Mouse (Mus musculus) liver, embryonic 12.5 days (tissue): ENCODE measurements at regions not wholly inside any gene's neighbourhood (a gene's known extent, or its start where the extent isn't known, plus 50 kb on each side); places are given as distances from the start of the nearest gene placed in this dataset.

ENCODE experiments used
- ATAC-seq: fragments of 200-750 bp; cut with Nextera tagmentation; 2 replicates; pipeline ENCODE4 v1.8.0; 2017; ENCODE audit warnings: moderate number of reproducible peaks, mild to moderate bottlenecking, moderate library complexity
- H3K27ac ChIP-seq: fragments of 300-500 bp; sonication (generic); 2 replicates; pipeline ENCODE4 v1.5.1; 2016; ENCODE audit warnings: mild to moderate bottlenecking
- H3K27me3 ChIP-seq: fragments of 300-500 bp; sonication (generic); replicated peaks from 2 replicates; pipeline ENCODE4 v1.6.1; 2016; ENCODE audit warnings: mild to moderate bottlenecking, moderate library complexity
- H3K36me3 ChIP-seq: fragments of 300-500 bp; sonication (generic); 2 replicates; pipeline ENCODE4 v1.6.1; 2016; ENCODE audit warnings: mild to moderate bottlenecking, moderate library complexity
- H3K4me1 ChIP-seq: fragments of 300-500 bp; sonication (generic); 2 replicates; pipeline ENCODE4 v1.6.1; 2016
- H3K4me2 ChIP-seq: fragments of 300-500 bp; sonication (generic); 2 replicates; pipeline ENCODE4 v1.6.1; 2016; ENCODE audit warnings: mild to moderate bottlenecking, moderate library complexity
- H3K4me3 ChIP-seq: fragments of 300-500 bp; sonication (generic); 2 replicates; pipeline ENCODE4 v1.5.1; 2016; ENCODE audit warnings: mild to moderate bottlenecking, moderate library complexity
- H3K9ac ChIP-seq: fragments of 300-500 bp; sonication (generic); 2 replicates; pipeline ENCODE4 v1.6.1; 2016; ENCODE audit warnings: mild to moderate bottlenecking, moderate library complexity
- H3K9me3 ChIP-seq: fragments of 300-500 bp; sonication (generic); replicated peaks from 2 replicates; pipeline ENCODE4 v1.6.1; 2016; ENCODE audit warnings: mild to moderate bottlenecking, moderate library complexity
- WGBS: fragments of 180-500 bp; shearing (Covaris S2); methylation state at CpG from one replicate; pipeline ENCODE4 v1.1.7; 2016; ENCODE audit not compliant: insufficient replicate concordance; 5-methylcytosine and 5-hydroxymethylcytosine counted together

DNA sequence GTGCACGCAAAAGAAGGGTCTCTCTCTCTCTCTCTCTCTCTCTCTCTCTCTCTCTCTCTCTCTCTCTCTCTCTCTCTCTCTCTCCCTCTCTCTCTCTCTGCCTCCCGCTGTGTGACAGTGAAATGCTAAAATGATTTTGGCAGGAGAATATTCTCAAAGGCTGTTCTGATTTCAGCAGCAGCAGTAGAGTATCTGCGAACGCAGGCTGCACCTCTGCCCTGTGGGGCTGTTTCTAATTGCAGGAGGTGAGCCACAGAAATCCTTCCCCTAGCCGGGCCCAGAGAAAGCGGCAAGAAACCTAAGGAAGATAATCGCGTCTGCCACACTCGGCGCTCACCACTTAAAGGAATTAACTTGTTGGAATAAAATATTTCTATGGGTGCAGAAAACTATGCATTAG lies 210.6 kb upstream of the H2al1a start:
- 41% methylated on average over 10 of the region's 10 CpGs for WGBS
- H3K4me3 ChIP-seq, result no peak overlapping the region
- no peak for ATAC-seq

DNA sequence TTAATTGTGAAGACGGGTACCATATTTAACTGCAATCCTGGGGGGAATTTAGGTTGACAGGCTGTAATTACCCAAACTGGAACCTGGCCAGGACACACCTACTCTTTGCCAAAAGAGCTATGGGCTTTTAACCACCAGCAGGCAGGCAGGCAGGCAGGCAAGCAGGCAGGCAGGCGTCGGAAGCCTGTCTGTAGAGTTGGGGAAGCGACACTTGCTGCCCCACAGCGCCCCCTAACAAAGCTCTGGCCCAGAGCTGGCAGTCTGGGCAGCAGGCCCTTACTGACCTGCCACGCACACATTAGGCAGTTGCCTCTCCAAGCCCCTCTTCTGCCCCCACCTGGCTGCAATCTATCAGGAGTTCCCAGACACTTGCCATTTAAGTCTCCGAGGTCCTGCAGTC lies 208.6 kb upstream of the H2al1a start:
- 28% methylated on average over 7 of the region's 7 CpGs for WGBS
- ATAC-seq, result no peak

More for the DNA sequence above, 210.6 kb upstream of the H2al1a start:
- Histone ChIP-seq H3K9me3 (no peaks in the 10 kb centered on the region), H3K4me1 (no peaks in the 10 kb centered on the region), H3K4me2 (peak overlapping the region; percentile 31; the same call in 1 of the 2 replicates), H3K27me3 (no peaks in the 10 kb centered on the region), H3K36me3 (no peaks in the 10 kb centered on the region), H3K9ac (no peak overlapping the region), H3K27ac (no peak overlapping the region)

DNA sequence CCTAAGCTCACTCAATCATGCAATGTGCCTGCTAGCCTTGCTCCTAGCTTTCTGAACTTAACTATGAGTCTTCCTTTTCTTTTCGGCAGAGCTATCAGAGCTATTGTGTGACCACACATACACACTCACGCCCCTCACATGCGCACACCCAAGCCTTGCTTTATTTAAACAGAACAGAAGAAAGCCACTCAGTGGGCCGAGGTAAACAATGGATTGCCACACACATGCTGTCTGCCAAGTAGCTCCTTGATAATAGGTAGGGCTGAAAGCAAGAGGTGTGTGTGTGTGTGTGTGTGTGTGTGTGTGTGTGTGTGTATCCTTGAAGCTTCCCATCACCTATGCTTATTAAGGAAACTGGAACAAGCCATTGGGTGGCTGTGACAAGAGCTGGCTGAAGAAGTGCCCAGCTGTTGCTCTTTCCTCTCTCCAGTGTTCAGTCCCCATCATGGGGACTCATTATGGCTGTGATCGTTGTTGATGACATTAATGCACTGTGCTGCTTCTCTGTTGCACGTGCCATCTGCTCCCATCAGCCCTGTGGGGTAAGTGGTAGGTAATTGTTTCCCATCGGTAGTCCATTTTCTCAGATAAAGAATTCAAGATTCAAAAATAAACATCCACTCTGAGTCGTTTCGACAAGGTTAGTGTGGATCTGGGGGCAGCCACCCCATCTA lies 201.3 kb upstream of the H2al1a start:
- no peaks in the 10 kb centered on the region for H3K36me3 ChIP-seq
- ATAC-seq, result no peak

More for the DNA sequence above, 208.6 kb upstream of the H2al1a start:
- Histone ChIP-seq H3K4me2 (no peak overlapping the region), H3K36me3 (no peaks in the 10 kb centered on the region), H3K9me3 (no peaks in the 10 kb centered on the region), H3K4me1 (no peaks in the 10 kb centered on the region), H3K4me3 (no peak overlapping the region), H3K27ac (no peak overlapping the region), H3K27me3 (no peaks in the 10 kb centered on the region), H3K9ac (no peak overlapping the region)

DNA sequence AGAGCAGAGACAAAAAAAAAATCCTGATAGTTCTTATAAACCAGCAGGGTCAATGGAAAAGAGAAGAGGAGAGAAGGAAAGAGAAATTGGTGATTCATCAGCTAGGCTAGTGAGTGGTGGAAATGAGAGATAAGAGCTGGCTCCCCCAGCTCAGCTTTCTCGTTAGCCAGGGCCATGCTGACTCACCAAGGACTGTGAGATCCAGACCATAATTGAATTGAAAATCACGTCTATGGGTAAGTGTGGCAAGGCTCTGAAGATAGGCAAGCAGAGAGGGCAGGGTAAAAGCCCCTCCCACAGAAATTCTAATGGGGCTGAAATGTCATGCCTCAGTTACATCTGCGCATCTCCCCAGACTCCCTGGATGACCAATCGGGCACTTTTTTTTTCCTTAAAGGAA lies 200.7 kb upstream of the H2al1a start:
- peaks cover 8% of the 10 kb centered on the region; the same call in 1 of the 2 replicates for H3K27me3 ChIP-seq
- H3K4me2 ChIP-seq, result no peak overlapping the region
- no peak for ATAC-seq
- no peak overlapping the region for H3K4me3 ChIP-seq
- no peaks in the 10 kb centered on the region for H3K36me3 ChIP-seq
- no peak overlapping the region for H3K9ac ChIP-seq
- WGBS, result 32% methylated on average over 4 of the region's 4 CpGs
- no peaks in the 10 kb centered on the region for H3K9me3 ChIP-seq
- H3K4me1 ChIP-seq, result no peaks in the 10 kb centered on the region
- H3K27ac ChIP-seq, result no peak overlapping the region

More for the DNA sequence above, 201.3 kb upstream of the H2al1a start:
- no peaks in the 10 kb centered on the region for H3K9me3 ChIP-seq
- H3K27me3 ChIP-seq, result peaks cover 8% of the 10 kb centered on the region; the same call in 1 of the 2 replicates
- no peak overlapping the region for H3K9ac ChIP-seq
- 64% methylated on average over 9 of the region's 9 CpGs for WGBS
- H3K4me3 ChIP-seq, result no peak overlapping the region
- H3K4me1 ChIP-seq, result no peaks in the 10 kb centered on the region
- H3K4me2 ChIP-seq, result no peak overlapping the region
- H3K27ac ChIP-seq, result no peak overlapping the region

DNA sequence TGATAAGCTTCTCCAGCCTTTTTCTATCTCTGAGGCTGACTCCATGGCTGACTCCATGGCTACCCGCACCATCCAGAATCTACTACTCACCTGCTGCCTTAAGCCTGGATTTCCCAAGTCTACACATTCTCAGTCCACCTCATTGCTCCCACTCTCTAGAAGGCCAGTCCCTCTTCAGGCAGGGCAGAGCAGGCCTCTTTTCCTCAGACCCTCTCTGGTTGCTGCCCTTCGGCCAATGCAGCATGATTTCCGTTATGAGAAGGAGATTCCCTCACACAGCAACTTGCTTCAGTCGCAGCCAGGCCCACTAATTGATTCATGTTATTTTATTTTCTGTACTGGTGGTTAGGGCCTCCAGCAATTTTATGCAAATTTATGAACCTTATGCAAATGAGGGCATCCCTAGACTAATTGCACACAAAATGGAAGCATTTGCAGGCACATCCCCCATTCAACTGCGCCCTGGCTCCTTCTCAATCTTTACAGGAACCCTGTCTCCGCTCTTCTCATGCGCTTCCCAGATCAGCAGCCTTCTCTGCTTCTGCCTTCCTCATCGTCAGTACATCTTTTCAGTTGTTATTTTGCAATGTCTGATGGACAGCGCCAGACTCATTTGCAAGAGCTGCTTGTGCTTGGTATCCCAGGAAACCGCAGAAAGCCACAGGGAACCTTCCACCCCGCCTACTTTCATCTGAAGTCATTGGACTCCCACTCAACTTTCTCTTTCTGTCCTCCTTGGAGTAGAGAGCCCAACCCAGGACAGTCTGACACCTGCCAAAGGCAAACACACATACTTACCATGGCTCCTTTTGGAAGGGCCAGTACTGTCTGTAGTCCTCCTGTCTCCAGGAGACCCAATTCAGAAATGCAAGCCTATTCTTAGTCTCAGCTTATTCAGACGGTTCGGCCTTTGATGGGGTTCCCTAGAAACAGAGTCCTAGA lies 199.6 kb upstream of the H2al1a start:
- no peak overlapping the region for H3K4me3 ChIP-seq

DNA sequence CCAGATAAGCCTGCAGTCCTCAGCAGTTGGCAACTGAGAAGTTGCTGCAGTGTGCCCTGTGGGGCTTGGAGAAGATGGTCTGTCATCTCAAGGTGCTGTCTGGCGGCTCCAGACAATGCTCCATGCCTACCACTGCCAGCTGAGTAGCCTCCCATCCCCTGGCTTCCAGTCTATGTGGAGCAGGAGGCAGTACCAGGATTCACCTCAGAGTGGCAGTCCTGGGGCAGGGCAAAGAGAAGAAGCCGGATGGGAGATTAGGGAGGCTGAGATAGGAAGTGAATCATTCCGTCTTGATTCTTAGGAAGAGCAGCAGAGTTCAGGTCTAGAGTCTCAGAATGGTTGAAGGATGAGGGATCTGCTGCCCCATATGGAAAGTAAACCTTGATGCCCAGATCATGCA lies 198.1 kb upstream of the H2al1a start:
- Histone ChIP-seq H3K4me2 (no peak overlapping the region), H3K36me3 (no peaks in the 10 kb centered on the region), H3K27me3 (peaks cover 13% of the 10 kb centered on the region), H3K9ac (no peak overlapping the region), H3K4me3 (no peak overlapping the region), H3K9me3 (no peaks in the 10 kb centered on the region), H3K4me1 (no peaks in the 10 kb centered on the region), H3K27ac (no peak overlapping the region)
- WGBS, result 34% methylated on average over 3 of the region's 3 CpGs
- no peak for ATAC-seq

More for the DNA sequence above, 199.6 kb upstream of the H2al1a start:
- WGBS, result 62% methylated on average over 13 of the region's 13 CpGs
- no peak for ATAC-seq
- no peak overlapping the region for H3K9ac ChIP-seq
- H3K27me3 ChIP-seq, result peaks cover 13% of the 10 kb centered on the region; the same call in 1 of the 2 replicates
- no peak overlapping the region for H3K27ac ChIP-seq
- H3K4me1 ChIP-seq, result no peaks in the 10 kb centered on the region
- H3K4me2 ChIP-seq, result no peak overlapping the region
- H3K36me3 ChIP-seq, result no peaks in the 10 kb centered on the region
- H3K9me3 ChIP-seq, result no peaks in the 10 kb centered on the region

DNA sequence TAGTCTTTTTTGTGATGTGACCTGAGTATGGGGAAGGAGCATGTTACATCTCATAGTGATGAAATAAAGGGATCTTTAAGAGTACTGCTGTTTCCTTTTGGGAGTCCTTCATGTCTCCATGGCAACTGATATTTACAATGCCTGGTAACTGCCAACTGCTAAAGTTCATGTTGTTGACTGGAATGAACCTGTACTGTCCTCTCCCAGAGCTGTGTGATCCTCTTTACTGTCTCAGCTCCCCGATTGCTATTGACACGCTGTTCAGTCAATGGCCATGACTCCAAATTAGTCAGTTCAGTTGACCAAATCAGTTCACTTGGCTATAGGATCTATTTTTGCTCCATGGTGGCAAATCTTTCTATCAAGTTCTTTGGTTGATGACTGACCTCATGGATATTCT lies 167.8 kb upstream of the H2al1a start:
- Histone ChIP-seq H3K4me2 (no peak overlapping the region), H3K36me3 (no peaks in the 10 kb centered on the region), H3K9ac (no peak overlapping the region), H3K4me3 (no peak overlapping the region), H3K27ac (no peak overlapping the region), H3K4me1 (no peaks in the 10 kb centered on the region), H3K9me3 (no peaks in the 10 kb centered on the region), H3K27me3 (no peaks in the 10 kb centered on the region)
- no peak for ATAC-seq
- 72% methylated on average over 2 of the region's 2 CpGs for WGBS

DNA sequence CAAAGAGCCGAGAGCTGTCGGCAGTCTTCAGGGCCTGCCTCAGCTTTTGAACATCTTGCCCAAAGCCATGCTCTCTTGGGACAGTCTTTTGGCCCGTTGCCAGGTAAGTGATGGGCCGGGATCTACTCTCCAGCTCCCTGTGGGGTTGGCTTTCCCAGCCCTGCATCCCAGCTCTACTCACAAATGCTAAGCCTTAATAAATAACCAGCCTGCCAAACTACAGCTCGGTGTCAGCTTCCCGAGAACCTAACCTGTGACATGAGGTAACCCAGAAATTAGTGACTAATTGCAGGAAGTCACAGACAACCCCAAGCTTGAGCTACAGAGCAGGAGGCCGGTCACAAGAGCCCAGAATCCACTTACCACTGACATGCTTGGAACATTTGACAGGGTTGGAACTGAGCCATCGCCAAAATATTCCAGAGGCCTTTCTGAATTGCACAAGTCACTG lies 159.1 kb upstream of the H2al1a start:
- Histone ChIP-seq H3K4me3 (no peak overlapping the region), H3K36me3 (no peaks in the 10 kb centered on the region), H3K4me1 (no peaks in the 10 kb centered on the region), H3K4me2 (no peak overlapping the region), H3K9ac (no peak overlapping the region), H3K9me3 (no peaks in the 10 kb centered on the region), H3K27me3 (no peaks in the 10 kb centered on the region), H3K27ac (no peak overlapping the region)
- WGBS, result 57% methylated on average over 8 of the region's 8 CpGs
- ATAC-seq, result no peak

DNA sequence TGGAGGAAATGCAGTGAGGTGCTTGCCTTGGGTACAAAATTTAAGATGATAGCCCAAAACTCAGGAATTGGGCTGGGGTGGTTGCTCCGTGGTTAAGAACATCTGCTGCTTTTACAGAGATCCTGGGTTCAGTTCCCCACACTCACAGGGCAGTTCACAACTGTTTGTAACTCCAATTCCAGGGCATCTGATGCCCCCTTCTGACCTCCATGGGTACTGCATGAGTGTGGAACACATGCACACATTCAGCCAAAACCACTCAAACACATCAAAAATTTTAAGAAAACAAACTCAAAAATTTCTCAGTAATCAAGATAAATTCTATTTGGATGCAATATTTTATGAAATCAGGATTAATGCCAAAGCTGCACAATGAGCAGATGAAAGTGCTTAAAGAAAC lies 157.8 kb upstream of the H2al1a start:
- no peak overlapping the region for H3K9ac ChIP-seq
- H3K27me3 ChIP-seq, result no peaks in the 10 kb centered on the region
- no peak overlapping the region for H3K4me3 ChIP-seq
- no peak overlapping the region for H3K4me2 ChIP-seq
- no peaks in the 10 kb centered on the region for H3K4me1 ChIP-seq
- ATAC-seq, result no peak
- no peaks in the 10 kb centered on the region for H3K9me3 ChIP-seq
- 71% methylated on average over 1 of the region's 1 CpGs for WGBS
- H3K27ac ChIP-seq, result no peak overlapping the region
- H3K36me3 ChIP-seq, result no peaks in the 10 kb centered on the region

DNA sequence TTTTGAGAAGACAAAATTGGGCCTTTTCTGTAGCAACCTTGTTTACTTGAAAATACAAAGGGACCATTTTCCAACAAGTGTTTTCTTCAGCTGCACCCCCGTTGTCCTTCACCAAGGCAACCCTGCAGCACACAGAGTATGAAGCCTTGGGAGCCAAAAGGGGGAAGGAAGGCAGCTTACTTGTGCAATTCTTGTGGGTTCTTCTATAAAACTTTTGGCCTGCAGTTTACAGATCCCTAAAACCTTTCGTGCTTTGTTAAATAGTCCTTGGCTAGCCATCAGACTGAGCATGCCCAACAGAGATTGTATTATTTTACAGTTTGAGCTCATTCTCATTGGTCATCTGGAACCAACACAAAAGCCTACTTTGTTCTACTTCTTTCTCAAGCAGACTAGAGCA lies 140.6 kb upstream of the H2al1a start:
- WGBS, result 25% methylated on average over 2 of the region's 2 CpGs
- H3K4me2 ChIP-seq, result no peak overlapping the region
- H3K27ac ChIP-seq, result no peak overlapping the region
- ATAC-seq, result no peak
- no peaks in the 10 kb centered on the region; the same call in 1 of the 2 replicates for H3K27me3 ChIP-seq
- no peaks in the 10 kb centered on the region for H3K4me1 ChIP-seq
- no peak overlapping the region for H3K9ac ChIP-seq
- no peaks in the 10 kb centered on the region for H3K36me3 ChIP-seq
- H3K4me3 ChIP-seq, result no peak overlapping the region
- H3K9me3 ChIP-seq, result no peaks in the 10 kb centered on the region

DNA sequence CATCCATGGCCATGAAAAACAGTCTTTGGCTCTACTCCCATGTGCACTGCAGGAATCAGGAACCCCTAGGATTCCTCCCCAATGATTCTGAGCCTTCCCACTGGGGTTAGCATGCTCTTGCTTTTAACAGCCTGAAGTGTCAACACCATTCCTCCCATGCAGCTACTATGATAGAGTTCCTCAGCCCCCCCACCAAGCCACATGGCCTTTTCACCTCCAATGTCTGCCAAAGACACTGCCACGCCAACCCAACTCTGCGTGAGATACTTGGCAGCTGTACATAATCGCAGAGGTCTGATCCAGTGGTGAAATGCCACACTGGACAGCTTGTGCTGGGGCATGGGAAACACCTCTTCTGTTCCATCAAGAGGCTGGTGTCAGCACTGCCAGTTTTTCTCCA lies 128.6 kb upstream of the H2al1a start:
- Histone ChIP-seq H3K9ac (no peak overlapping the region), H3K4me3 (no peak overlapping the region), H3K4me1 (no peaks in the 10 kb centered on the region), H3K27ac (no peak overlapping the region), H3K4me2 (no peak overlapping the region), H3K27me3 (no peaks in the 10 kb centered on the region), H3K9me3 (no peaks in the 10 kb centered on the region), H3K36me3 (no peaks in the 10 kb centered on the region)
- 54% methylated on average over 3 of the region's 3 CpGs for WGBS
- ATAC-seq, result no peak

DNA sequence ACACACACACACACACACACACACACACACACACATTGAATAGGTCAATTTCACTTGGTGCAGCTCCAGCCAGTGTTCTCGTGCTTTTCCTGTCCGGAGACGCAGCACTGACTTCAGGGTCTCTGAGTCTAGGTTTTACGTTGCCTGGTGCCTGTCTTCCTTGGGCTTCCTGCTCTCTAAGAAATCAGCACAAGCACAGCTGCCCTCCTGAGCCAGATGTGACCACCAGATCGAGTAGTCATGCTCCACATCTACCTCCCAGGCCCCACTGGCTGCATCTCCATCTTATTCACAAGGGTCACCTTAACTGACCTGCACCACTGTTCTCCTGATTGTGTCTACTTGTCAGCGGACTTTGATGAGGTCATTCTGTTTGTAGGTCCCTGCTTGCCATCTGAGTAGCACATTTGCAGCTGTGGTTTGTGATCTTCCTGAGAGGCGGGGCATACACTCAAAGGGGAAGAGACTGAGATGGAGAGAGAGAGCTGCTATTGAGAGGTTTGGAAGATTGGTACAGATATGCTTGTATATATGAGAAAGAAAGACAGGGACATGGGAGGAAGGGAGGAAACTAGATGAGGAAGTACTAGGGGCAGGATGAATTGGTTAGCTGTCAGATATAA lies 118.8 kb upstream of the H2al1a start:
- no peaks in the 10 kb centered on the region for H3K27me3 ChIP-seq
- H3K36me3 ChIP-seq, result no peaks in the 10 kb centered on the region
- no peak overlapping the region for H3K9ac ChIP-seq
- H3K4me1 ChIP-seq, result no peaks in the 10 kb centered on the region
- H3K27ac ChIP-seq, result no peak overlapping the region
- no peak for ATAC-seq
- H3K4me2 ChIP-seq, result no peak overlapping the region
- H3K9me3 ChIP-seq, result no peaks in the 10 kb centered on the region
- 39% methylated on average over 7 of the region's 7 CpGs for WGBS
- no peak overlapping the region for H3K4me3 ChIP-seq
